Mouse (Mus musculus) kidney, adult 18-20 months (tissue): ENCODE measurements around the gene Mbd4.

Experiments
- DNase-seq: peaks from one replicate; pipeline ENCODE4 v3.0.0; 2021

The Mbd4 gene

GRCm38 (mm10) chr6:115808196-115808487 lies 45.0 kb downstream of the Mbd4 start:
- no peak for DNase-seq

DNA sequence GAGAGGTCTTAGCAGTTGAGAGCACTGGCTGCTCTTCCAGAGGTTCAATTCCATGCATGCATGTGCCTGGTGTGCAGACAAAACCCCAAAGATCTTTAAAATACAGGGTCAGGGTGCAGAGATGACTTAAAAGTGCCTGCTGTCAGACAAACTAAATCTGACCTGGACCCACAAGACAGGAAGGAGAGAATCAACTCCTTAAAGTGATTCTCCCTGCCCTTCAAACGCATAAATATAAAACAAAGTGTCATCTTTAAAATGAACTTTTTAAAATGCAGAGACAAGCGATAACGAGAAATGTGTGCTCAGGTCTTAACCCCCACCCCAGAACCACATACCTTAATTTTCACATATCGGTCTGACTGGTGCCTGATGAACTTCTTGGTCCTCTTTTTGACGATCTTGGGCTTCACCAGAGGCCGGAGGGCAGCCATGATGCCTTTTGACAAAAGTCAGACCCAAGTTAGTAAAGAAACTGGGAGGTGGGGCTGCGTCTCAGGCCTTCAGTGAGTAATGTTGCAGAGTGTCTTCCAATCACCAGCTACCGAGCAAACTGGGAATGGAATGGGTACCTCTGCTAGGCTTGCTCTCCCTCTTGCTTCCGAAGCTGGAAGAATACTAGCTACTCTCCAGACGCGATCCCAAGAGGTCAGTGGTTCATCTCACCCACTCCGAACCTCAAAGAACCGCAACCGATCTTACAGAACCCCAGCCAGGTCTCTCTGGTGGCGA lies 45.5 kb downstream of the Mbd4 start:
- DNase-seq = no peak

DNA sequence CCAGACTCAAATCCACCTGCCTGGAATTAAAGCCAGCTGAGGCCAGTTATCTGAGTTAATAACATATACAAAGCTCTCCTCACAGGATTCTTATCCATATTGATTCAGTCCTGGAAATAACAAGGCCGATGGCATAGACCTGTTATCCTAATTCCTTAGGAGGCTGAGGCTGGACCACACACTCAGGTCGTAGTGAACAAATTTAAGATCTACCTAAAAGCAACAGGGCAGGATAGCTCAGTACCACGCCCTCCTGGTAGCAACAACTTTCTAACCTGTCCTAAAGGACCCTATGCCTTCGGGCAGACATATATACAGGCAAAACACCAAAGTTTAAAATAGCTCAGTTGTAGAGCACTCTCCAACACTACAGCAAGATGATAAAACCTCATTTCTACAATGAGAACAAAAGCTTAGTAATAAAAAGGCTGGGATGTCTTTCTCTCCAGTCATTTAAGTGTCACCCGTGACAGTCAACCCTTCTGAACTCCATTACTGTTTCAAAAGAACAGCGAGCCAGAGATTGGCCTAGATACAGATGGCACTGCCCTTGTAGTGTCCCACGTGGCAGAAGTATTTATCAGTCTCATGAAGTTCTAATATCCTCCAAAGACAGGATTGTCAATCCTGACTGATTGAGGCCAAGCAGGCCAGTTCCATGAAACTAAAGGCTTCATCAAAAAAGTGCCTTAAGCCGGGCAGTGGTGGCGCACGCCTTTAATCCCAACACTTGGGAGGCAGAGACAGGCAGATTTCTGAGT lies 48.6 kb downstream of the Mbd4 start:
- DNase-seq = no peak

DNA sequence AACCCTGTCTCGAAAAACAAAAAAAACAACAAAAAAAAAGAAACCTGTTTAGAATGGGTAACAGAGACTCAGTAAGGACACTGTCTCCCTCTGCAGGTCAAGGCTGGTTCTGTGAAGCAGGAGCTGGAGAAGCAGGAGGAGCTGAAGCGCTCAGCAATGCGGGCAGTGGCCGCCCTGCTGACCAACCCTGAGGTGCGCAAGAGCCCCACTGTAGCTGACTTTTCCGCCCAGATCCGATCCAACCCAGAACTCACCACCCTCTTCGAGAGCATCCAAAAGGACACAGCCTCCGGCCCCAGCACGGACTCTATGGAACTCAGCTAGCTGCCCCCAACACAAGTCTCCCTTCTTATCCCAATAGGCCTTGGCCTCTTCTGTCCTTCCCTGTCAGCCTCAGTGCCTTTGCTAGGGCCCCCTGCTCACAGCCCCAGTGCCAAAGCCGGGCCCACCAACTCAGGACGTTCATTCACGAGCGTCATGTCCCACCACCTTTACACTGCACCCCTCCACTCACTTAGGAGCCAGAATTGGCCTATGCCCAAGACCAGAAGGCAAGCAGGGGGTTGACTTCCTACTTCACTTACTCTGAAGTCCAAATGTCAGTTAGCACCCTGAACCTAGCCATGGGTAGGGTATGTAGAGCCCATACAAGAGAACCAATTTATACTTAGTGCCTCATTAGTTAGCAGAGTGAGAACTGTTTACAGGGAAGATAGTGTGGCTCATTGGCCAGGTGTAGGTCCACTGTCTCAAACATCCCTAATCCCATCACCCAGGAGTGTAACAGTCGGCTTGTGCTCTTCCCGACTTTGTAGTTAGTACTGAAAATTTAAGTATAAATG lies 49.4 kb downstream of the Mbd4 start:
- peak; percentile 82 for DNase-seq

DNA sequence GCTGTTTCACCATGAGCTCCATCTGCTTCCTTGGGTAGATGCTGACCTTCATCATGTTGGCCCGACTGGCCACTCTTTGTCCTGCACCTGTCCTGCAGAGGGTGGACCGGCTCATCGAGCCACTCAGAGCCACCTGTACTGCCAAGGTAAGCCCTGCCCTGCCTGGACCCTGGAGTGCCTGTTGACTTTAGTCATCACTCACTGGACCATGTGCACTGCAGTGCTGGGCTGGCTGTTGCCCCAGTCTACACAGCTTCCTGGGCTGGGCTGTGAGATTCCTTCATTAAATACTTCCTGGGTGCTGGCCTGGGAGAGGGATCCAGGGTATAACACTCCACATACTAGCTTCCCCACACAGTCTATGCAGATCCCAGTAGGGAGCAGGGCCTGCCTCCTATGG lies 51.4 kb downstream of the Mbd4 start:
- DNase-seq = no peak

DNA sequence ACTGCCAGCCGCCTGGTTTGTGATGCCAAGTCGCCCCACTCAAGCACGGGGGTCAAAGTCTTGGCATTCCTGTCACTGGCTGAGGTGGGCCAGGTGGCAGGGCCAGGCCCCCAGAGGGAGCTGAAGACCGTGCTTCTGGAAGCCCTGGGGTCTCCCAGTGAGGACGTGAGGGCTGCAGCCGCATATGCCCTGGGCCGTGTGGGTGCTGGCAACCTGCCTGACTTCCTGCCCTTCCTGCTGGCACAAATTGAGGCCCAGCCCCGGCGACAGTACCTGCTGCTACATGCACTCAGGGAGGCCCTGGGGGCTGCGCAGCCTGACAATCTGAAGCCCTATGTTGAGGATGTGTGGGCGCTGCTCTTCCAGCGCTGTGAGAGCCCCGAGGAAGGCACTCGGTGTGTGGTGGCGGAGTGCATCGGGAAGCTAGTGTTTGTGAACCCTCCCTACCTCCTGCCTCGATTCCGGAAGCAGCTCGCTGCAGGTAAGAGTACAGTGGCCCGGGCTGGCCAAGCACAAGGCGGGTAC lies 60.4 kb downstream of the Mbd4 start:
- peak; percentile 72 for DNase-seq

GRCm38 (mm10) chr6:115791842-115792686 lies 61.1 kb downstream of the Mbd4 start:
- DNase-seq = peak; percentile 67

DNA sequence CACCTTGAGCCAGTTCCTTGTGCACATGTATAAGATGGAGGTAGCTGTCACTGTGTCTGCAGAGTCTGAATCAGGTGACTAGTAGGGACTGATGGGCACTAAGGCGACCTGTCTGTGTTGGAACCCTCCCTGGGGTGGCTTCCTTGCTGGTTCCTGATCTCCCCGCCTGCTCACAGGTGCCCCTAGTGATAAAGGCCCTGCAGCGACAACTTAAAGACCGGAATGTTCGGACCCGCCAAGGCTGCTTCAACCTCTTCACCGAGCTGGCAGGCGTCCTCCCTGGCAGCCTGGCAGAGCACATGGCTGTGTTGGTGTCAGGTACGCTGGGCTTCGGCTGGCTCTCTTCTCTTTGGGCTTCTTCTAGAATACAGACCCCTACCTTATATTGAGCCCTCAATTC lies 62.2 kb downstream of the Mbd4 start:
- no peak for DNase-seq
